Mouse (Mus musculus) intestine, embryonic 16.5 days (tissue): ENCODE data around the gene Mdm2. TPM values are rescaled to one million over a fixed set of nuclear protein-coding genes. Genes with fewer than 3 reads are reported as not detected.

Source experiments
- ATAC-seq: fragments of 200-750 bp; cut with Nextera tagmentation; 2 replicates; pipeline ENCODE4 v1.8.0; 2017; ENCODE audit warnings: moderate TSS enrichment, moderate library complexity
- H3K27ac ChIP-seq: fragments of 300-500 bp; sonication (generic); 2 replicates; pipeline ENCODE4 v1.5.1; 2014; ENCODE audit warnings: mild to moderate bottlenecking, low read length
- H3K27me3 ChIP-seq: fragments of 300-500 bp; sonication (generic); replicated peaks from 2 replicates; pipeline ENCODE4 v1.6.1; 2014; ENCODE audit warnings: low read length, control low read depth, mixed read lengths; ENCODE audit not compliant: control insufficient read depth, insufficient read depth
- H3K36me3 ChIP-seq: fragments of 300-500 bp; sonication (generic); 2 replicates; pipeline ENCODE4 v1.6.1; 2014; ENCODE audit warnings: low read length, control low read depth; ENCODE audit not compliant: control insufficient read depth, insufficient read depth
- H3K4me1 ChIP-seq: fragments of 300-500 bp; sonication (generic); 2 replicates; pipeline ENCODE4 v1.6.1; 2014; ENCODE audit warnings: low read length, control low read depth, mixed read lengths; ENCODE audit not compliant: control insufficient read depth, insufficient read depth
- H3K4me2 ChIP-seq: fragments of 300-500 bp; sonication (generic); 2 replicates; pipeline ENCODE4 v1.6.1; 2014; ENCODE audit warnings: low read depth, low read length, control low read depth
- H3K4me3 ChIP-seq: fragments of 300-500 bp; sonication (generic); 2 replicates; pipeline ENCODE4 v1.5.1; 2014; ENCODE audit warnings: mild to moderate bottlenecking, low read length
- H3K9ac ChIP-seq: fragments of 300-500 bp; sonication (generic); 2 replicates; pipeline ENCODE4 v1.6.1; 2014; ENCODE audit warnings: low read depth, low read length
- H3K9me3 ChIP-seq: fragments of 300-500 bp; sonication (generic); 2 replicates; pipeline ENCODE4 v1.6.1; 2016; ENCODE audit warnings: low read length, control low read depth; ENCODE audit not compliant: control insufficient read depth
- WGBS: fragments of 180-500 bp; shearing (Covaris S2); extraction: QIAGEN DNeasy Blood & Tissue Kit; methylation state at CpG from one replicate; pipeline ENCODE4 v1.1.7; 2014; 5-methylcytosine and 5-hydroxymethylcytosine counted together
- polyA plus RNA-seq: library from polyadenylated mRNA; unstranded; fragments of >200 nt; fragmentation: Nextera tagmentation; extraction: Ambion mirVana; gene quantifications from 2 replicates; pipeline ENCODE4 v1.2.1, GENCODE M21; 2015

The Mdm2 gene
- polyA plus RNA-seq, 1 experiment from 2014 or later, result 32.4 TPM

DNA sequence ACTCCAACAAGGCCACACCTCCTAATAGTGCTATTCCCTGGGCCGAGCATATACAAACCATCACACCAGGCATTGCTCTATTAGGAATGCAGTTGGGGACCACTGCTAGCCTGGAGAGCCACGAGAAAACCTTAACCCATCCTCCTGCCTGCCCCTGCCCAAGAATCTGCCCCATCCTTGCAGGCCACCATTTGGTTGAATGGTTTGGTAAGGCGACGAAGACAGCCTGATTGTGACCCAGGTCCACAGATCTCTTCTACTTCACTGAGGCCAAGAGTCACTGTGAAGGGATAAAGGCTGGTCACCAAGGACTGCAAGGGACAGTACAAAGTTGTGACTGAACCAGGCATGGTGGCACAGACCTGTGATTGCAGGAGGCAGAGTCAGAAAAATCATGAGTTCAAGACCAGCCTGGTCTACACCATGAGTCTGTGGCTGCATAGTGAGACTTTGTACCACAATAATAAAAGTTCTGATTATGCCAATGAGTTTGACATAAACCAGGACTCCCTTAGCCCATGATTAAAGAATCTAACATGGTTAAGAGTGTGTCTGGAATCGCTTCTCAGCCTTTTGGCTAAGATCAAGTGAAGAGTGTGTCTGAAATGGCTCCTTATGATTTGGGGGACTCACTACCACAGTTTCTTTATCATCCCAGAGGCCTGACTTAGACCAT, 63.9 kb downstream of the Mdm2 start:
- H3K4me1 ChIP-seq, result peaks cover 8% of the 10 kb centered on the region
- H3K36me3 ChIP-seq, result no peaks in the 10 kb centered on the region
- WGBS, result 87% methylated on average over 5 of the region's 5 CpGs
- no peak for ATAC-seq
- no peak overlapping the region for H3K4me3 ChIP-seq
- no peaks in the 10 kb centered on the region for H3K27me3 ChIP-seq
- H3K27ac ChIP-seq, result no peak overlapping the region
- no peak overlapping the region for H3K9ac ChIP-seq
- no peak overlapping the region for H3K4me2 ChIP-seq
- no peaks in the 10 kb centered on the region for H3K9me3 ChIP-seq

GRCm38 (mm10) chr10:117645487-117645964, 65.0 kb downstream of the Mdm2 start:
- Histone ChIP-seq H3K27ac (no peak overlapping the region), H3K4me1 (peaks cover 8% of the 10 kb centered on the region), H3K4me2 (no peak overlapping the region), H3K9me3 (no peaks in the 10 kb centered on the region), H3K36me3 (no peaks in the 10 kb centered on the region), H3K9ac (no peak overlapping the region), H3K27me3 (no peaks in the 10 kb centered on the region), H3K4me3 (no peak overlapping the region)
- ATAC-seq, result no peak
- 73% methylated on average over 7 of the region's 7 CpGs for WGBS

DNA sequence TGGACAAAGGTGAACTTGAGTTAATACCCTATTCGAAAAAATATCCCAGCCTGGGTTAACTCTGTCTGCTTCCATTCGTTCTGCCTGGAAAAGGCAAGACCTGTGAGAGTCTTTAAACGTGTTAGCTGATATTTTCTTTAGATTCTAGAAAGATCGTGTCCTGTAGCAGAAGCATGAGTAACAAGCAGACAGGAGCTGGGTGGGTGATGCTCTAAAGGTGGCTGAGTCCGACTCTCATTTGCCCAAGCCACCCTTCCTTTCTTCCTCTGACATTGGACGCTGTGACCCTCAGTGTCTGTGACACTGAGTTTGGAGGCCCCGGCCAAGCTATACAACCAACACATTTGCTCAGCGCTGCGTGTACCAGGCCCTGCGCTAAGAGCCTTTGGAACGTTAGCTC, 65.7 kb downstream of the Mdm2 start:
- H3K27ac ChIP-seq, result peak overlapping the region; percentile 65
- H3K4me3 ChIP-seq, result no peak overlapping the region
- WGBS, result 75% methylated on average over 11 of the region's 11 CpGs

GRCm38 (mm10) chr10:117644429-117644748, 66.2 kb downstream of the Mdm2 start:
- peak overlapping the region; percentile 65 for H3K27ac ChIP-seq
- ATAC-seq, result peak; percentile 72
- H3K27me3 ChIP-seq, result no peaks in the 10 kb centered on the region
- 50% methylated on average over 8 of the region's 8 CpGs for WGBS
- no peak overlapping the region for H3K4me3 ChIP-seq
- no peaks in the 10 kb centered on the region for H3K36me3 ChIP-seq
- H3K4me2 ChIP-seq, result no peak overlapping the region
- H3K4me1 ChIP-seq, result peaks cover 14% of the 10 kb centered on the region
- no peaks in the 10 kb centered on the region for H3K9me3 ChIP-seq
- H3K9ac ChIP-seq, result no peak overlapping the region

More for the DNA sequence above, 65.7 kb downstream of the Mdm2 start:
- ATAC-seq, result no peak
- no peaks in the 10 kb centered on the region for H3K27me3 ChIP-seq
- no peaks in the 10 kb centered on the region for H3K9me3 ChIP-seq
- peaks cover 11% of the 10 kb centered on the region for H3K4me1 ChIP-seq
- H3K9ac ChIP-seq, result no peak overlapping the region
- no peak overlapping the region for H3K4me2 ChIP-seq
- no peaks in the 10 kb centered on the region for H3K36me3 ChIP-seq

- Histone ChIP-seq H3K4me3 (no peak overlapping the region), H3K27me3 (no peaks in the 10 kb centered on the region), H3K4me1 (peaks cover 14% of the 10 kb centered on the region), H3K4me2 (no peak overlapping the region), H3K27ac (peak overlapping the region; percentile 65), H3K9me3 (no peaks in the 10 kb centered on the region), H3K9ac (no peak overlapping the region), H3K36me3 (no peaks in the 10 kb centered on the region)
- peak; percentile 3; the same call in 1 of the 2 replicates for ATAC-seq
- 72% methylated on average over 12 of the region's 12 CpGs for WGBS
Measured at GRCm38 (mm10) chr10:117643711-117644428, 66.7 kb downstream of the Mdm2 start.

DNA sequence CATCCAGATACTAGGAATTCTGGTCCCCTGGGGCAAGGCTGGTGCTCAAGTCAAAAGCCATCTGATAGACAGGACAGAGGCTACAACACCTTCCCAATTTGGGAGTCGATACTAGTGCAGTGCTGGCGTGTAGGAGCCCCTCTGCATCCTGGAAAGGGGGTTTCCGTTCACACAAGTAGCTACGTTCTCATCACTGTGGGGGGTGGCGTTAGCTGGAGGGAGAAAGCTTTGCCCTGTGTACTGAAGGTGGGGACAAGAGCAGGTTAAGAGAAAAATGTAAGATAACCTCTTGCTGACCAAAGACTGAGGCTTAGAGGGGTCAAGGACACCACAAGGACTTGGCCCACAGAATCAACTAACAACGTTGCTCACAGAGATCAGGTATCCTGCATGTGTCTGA, 67.3 kb downstream of the Mdm2 start:
- Histone ChIP-seq H3K4me3 (no peak overlapping the region), H3K27ac (peak overlapping the region; percentile 10; the same call in 1 of the 2 replicates), H3K9ac (peak overlapping the region; percentile 13; the same call in 1 of the 2 replicates), H3K27me3 (no peaks in the 10 kb centered on the region), H3K4me1 (peaks cover 14% of the 10 kb centered on the region), H3K9me3 (no peaks in the 10 kb centered on the region), H3K4me2 (no peak overlapping the region), H3K36me3 (no peaks in the 10 kb centered on the region)
- ATAC-seq, result no peak
- 70% methylated on average over 6 of the region's 6 CpGs for WGBS

GRCm38 (mm10) chr10:117642491-117643262, 67.9 kb downstream of the Mdm2 start:
- no peaks in the 10 kb centered on the region for H3K9me3 ChIP-seq
- ATAC-seq, result no peak
- H3K27me3 ChIP-seq, result no peaks in the 10 kb centered on the region
- peak overlapping the region; percentile 10; the same call in 1 of the 2 replicates for H3K27ac ChIP-seq
- peak overlapping the region; percentile 13; the same call in 1 of the 2 replicates for H3K9ac ChIP-seq
- no peak overlapping the region for H3K4me2 ChIP-seq
- H3K36me3 ChIP-seq, result no peaks in the 10 kb centered on the region
- H3K4me3 ChIP-seq, result no peak overlapping the region
- H3K4me1 ChIP-seq, result peaks cover 14% of the 10 kb centered on the region
- 92% methylated on average over 15 of the region's 15 CpGs for WGBS

DNA sequence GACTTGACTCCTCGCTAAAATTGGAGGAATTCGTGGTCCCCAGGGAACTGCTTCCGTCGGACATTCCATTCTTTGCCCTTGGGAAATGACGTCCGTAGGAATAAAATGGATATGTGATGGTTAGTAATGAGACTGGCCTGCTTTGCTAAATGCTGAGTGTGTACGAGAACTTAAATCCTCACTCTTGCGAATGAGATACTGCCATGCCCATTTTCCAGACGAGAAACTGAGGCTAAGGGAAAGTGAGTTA, 68.4 kb downstream of the Mdm2 start:
- WGBS, result 82% methylated on average over 9 of the region's 9 CpGs
- Histone ChIP-seq H3K27ac (no peak overlapping the region), H3K4me1 (peaks cover 14% of the 10 kb centered on the region)

DNA sequence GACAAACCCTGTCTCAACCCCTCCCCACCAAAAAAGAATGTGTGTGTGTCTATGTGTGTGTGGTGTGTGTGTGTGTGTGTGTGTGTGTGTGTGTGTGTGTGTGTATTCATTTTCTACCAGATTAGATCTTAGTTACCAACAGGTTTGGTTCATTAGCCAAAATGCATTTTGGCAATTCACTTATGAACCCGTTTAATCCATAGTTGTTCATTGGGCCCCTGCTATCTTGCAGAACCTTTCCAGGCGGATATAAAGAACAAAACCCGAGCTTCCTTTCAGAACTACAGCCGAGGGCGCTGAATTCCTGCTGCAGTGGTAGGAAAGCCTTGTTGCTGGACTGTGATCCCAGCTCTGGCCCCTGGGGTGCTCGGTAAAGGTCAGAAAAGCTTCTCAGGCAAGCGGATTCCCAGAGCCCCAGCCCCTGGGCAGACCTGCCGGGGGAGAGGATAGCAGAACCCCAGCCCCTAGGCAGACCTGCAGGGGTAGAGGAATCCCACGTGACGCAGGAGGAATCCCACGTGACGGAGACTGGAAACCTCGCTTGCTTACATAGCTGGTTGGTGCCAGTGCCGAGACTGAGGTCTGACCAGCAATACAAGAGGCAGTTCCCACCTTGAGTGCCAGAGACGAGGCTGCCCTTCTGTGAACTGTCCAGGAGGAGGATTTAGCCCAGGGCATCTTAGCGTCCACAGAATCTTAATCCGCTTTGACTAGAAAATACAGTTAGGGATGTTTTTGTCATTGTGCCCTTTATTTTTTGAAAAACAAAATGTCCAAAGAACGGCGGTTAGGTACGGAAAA, 69.0 kb downstream of the Mdm2 start:
- Histone ChIP-seq H3K36me3 (no peaks in the 10 kb centered on the region), H3K27me3 (no peaks in the 10 kb centered on the region), H3K27ac (no peak overlapping the region), H3K4me3 (no peak overlapping the region), H3K4me2 (no peak overlapping the region), H3K9ac (no peak overlapping the region; the same call in 1 of the 2 replicates), H3K9me3 (no peaks in the 10 kb centered on the region), H3K4me1 (peaks cover 14% of the 10 kb centered on the region)
- 66% methylated on average over 20 of the region's 20 CpGs for WGBS
- ATAC-seq, result no peak

More for the DNA sequence above, 68.4 kb downstream of the Mdm2 start:
- Histone ChIP-seq H3K4me2 (no peak overlapping the region), H3K4me3 (no peak overlapping the region), H3K9me3 (no peaks in the 10 kb centered on the region), H3K27me3 (no peaks in the 10 kb centered on the region), H3K36me3 (no peaks in the 10 kb centered on the region), H3K9ac (no peak overlapping the region)
- ATAC-seq, result no peak
